Mouse (Mus musculus) embryonic facial prominence, embryonic 12.5 days (tissue): Measurements from ENCODE around the gene Zfp451. TPM values are rescaled to one million over a fixed set of nuclear protein-coding genes. Genes with fewer than 3 reads are reported as not detected.
"Not testable (repeated sequence)": the region's sequence is repeated elsewhere in the genome, so short reads cannot be mapped to it uniquely, and the experiment has no call there.

ENCODE experiments used
- ATAC-seq: fragments of 200-750 bp; cut with Nextera tagmentation; 2 replicates; pipeline ENCODE4 v1.8.0; 2017; ENCODE audit not compliant: insufficient number of reproducible peaks, insufficient read depth, low FRiP score, low TSS enrichment
- H3K27ac ChIP-seq: fragments of 300-500 bp; sonication (generic); 2 replicates; pipeline ENCODE4 v1.5.1; 2016; ENCODE audit warnings: mild to moderate bottlenecking
- H3K27me3 ChIP-seq: fragments of 300-500 bp; sonication (generic); 2 replicates; pipeline ENCODE4 v1.6.1; 2016; ENCODE audit warnings: mild to moderate bottlenecking, moderate library complexity
- H3K36me3 ChIP-seq: fragments of 300-500 bp; sonication (generic); 2 replicates; pipeline ENCODE4 v1.6.1; 2016; ENCODE audit warnings: mild to moderate bottlenecking
- H3K4me1 ChIP-seq: fragments of 300-500 bp; sonication (generic); 2 replicates; pipeline ENCODE4 v1.6.1; 2016
- H3K4me2 ChIP-seq: fragments of 300-500 bp; sonication (generic); replicated peaks from 2 replicates; pipeline ENCODE4 v1.6.1; 2016; ENCODE audit warnings: mild to moderate bottlenecking, moderate library complexity
- H3K4me3 ChIP-seq: fragments of 300-500 bp; sonication (generic); 2 replicates; pipeline ENCODE4 v1.5.1; 2016; ENCODE audit warnings: mild to moderate bottlenecking
- H3K9ac ChIP-seq: fragments of 300-500 bp; sonication (generic); 2 replicates; pipeline ENCODE4 v1.6.1; 2016; ENCODE audit warnings: mild to moderate bottlenecking, moderate library complexity
- H3K9me3 ChIP-seq: fragments of 300-500 bp; sonication (generic); 2 replicates; pipeline ENCODE4 v1.6.1; 2016; ENCODE audit warnings: mild to moderate bottlenecking, moderate library complexity
- WGBS: fragments of 180-500 bp; shearing (Covaris S2); methylation state at CpG from one replicate; pipeline ENCODE4 v1.1.7; 2016; 5-methylcytosine and 5-hydroxymethylcytosine counted together
- polyA plus RNA-seq: library from polyadenylated mRNA; unstranded; fragments of >200 nt; fragmentation: Nextera tagmentation; extraction: Ambion mirVana; gene quantifications from 2 replicates; pipeline ENCODE4 v1.2.1, GENCODE M21; 2016

Gene Zfp451
- 35.9 and 36.0 TPM in 2 replicates for polyA plus RNA-seq

- Histone ChIP-seq H3K27me3 (no peaks in the 10 kb centered on the region), H3K9ac (peak within 1 kb of the TSS; percentile 87), H3K4me1 (peaks cover 12% of the 10 kb centered on the region), H3K9me3 (no peaks in the 10 kb centered on the region), H3K27ac (peak within 1 kb of the TSS; percentile 89), H3K4me2 (peak within 1 kb of the TSS; percentile 72), H3K36me3 (peaks cover 28% of the 10 kb centered on the region), H3K4me3 (peak within 1 kb of the TSS; percentile 73)
- ATAC-seq = peak; percentile 95
- under 1% methylated on average over 83 of the region's 85 CpGs for WGBS
Measured at GRCm38 (mm10) chr1:33813868-33814794, at the start of gene Zfp451. Zfp451 (minus strand) TSS chr1:33814595.

- Histone ChIP-seq H3K4me2 (no peak overlapping the region), H3K4me1 (no peaks in the 10 kb centered on the region), H3K27ac (no peak overlapping the region), H3K9ac (no peak overlapping the region), H3K27me3 (no peaks in the 10 kb centered on the region), H3K9me3 (no peaks in the 10 kb centered on the region), H3K36me3 (no peaks in the 10 kb centered on the region), H3K4me3 (no peak overlapping the region)
- ATAC-seq = no peak
- 92% methylated on average over 2 of the region's 2 CpGs for WGBS
Measured at GRCm38 (mm10) chr1:33846807-33847206, 32.4 kb upstream of the Zfp451 start.

- Histone ChIP-seq H3K4me3 (no peak overlapping the region), H3K4me2 (no peak overlapping the region), H3K9ac (no peak overlapping the region), H3K27me3 (no peaks in the 10 kb centered on the region), H3K4me1 (no peaks in the 10 kb centered on the region), H3K36me3 (no peaks in the 10 kb centered on the region), H3K27ac (no peak overlapping the region), H3K9me3 (no peaks in the 10 kb centered on the region)
- no peak for ATAC-seq
- WGBS = 79% methylated on average over 6 of the region's 6 CpGs
Measured at GRCm38 (mm10) chr1:33843823-33844222, 29.4 kb upstream of the Zfp451 start.

- not testable (repeated sequence) for H3K36me3 ChIP-seq, H3K9me3 ChIP-seq, H3K4me2 ChIP-seq, H3K27ac ChIP-seq, H3K4me3 ChIP-seq, ATAC-seq, H3K9ac ChIP-seq, H3K4me1 ChIP-seq, H3K27me3 ChIP-seq
- 94% methylated on average over 14 of the region's 14 CpGs for WGBS
Measured at GRCm38 (mm10) chr1:33838952-33839351, 24.6 kb upstream of the Zfp451 start.

- Histone ChIP-seq H3K27me3 (no peaks in the 10 kb centered on the region), H3K9me3 (no peaks in the 10 kb centered on the region), H3K4me3 (no peak overlapping the region), H3K27ac (no peak overlapping the region), H3K9ac (no peak overlapping the region), H3K36me3 (no peaks in the 10 kb centered on the region), H3K4me1 (no peaks in the 10 kb centered on the region), H3K4me2 (no peak overlapping the region)
- no peak for ATAC-seq
- 67% methylated on average over 4 of the region's 4 CpGs for WGBS
Measured at GRCm38 (mm10) chr1:33830586-33830985, 16.2 kb upstream of the Zfp451 start.

GRCm38 (mm10) chr1:33817931-33818330, 3.5 kb upstream of the Zfp451 start:
- peaks cover 4% of the 10 kb centered on the region for H3K4me1 ChIP-seq
- ATAC-seq = no peak
- no peaks in the 10 kb centered on the region for H3K27me3 ChIP-seq
- 0 out of 2 replicates have a peak, but pooled peaks cover 2% of the 10 kb centered on the region for H3K36me3 ChIP-seq
- 81% methylated on average over 2 of the region's 2 CpGs for WGBS
- H3K4me2 ChIP-seq = no peak overlapping the region
- H3K27ac ChIP-seq = no peak overlapping the region
- no peak overlapping the region for H3K4me3 ChIP-seq
- H3K9ac ChIP-seq = no peak overlapping the region
- H3K9me3 ChIP-seq = no peaks in the 10 kb centered on the region

- peak overlapping the region; percentile 73 for H3K4me3 ChIP-seq
- H3K36me3 ChIP-seq = peaks cover 33% of the 10 kb centered on the region
- peak overlapping the region; percentile 89 for H3K27ac ChIP-seq
- no peaks in the 10 kb centered on the region for H3K9me3 ChIP-seq
- no peaks in the 10 kb centered on the region for H3K27me3 ChIP-seq
- H3K4me2 ChIP-seq = peak overlapping the region; percentile 72
- 11% methylated on average over 11 of the region's 11 CpGs for WGBS
- H3K9ac ChIP-seq = peak overlapping the region; percentile 87
- ATAC-seq = 0 out of 2 replicates have a peak, but pooled peaks have one; percentile 11
- H3K4me1 ChIP-seq = peaks cover 12% of the 10 kb centered on the region
Measured at GRCm38 (mm10) chr1:33813495-33813867, 914 bp downstream of the Zfp451 start.

- peaks cover 70% of the 10 kb centered on the region for H3K36me3 ChIP-seq
- no peak for ATAC-seq
- no peaks in the 10 kb centered on the region for H3K4me1 ChIP-seq
- no peak overlapping the region for H3K27ac ChIP-seq
- 94% methylated on average over 2 of the region's 2 CpGs for WGBS
- H3K9ac ChIP-seq = no peak overlapping the region
- H3K4me3 ChIP-seq = no peak overlapping the region
- H3K27me3 ChIP-seq = no peaks in the 10 kb centered on the region
- no peaks in the 10 kb centered on the region for H3K9me3 ChIP-seq
- H3K4me2 ChIP-seq = no peak overlapping the region
Measured at GRCm38 (mm10) chr1:33803323-33803722, 11.1 kb downstream of the Zfp451 start.

GRCm38 (mm10) chr1:33799620-33800019, 14.8 kb downstream of the Zfp451 start:
- WGBS = 79% methylated on average over 3 of the region's 3 CpGs
- H3K4me2 ChIP-seq = no peak overlapping the region
- no peak overlapping the region for H3K4me3 ChIP-seq
- ATAC-seq = no peak
- no peak overlapping the region for H3K9ac ChIP-seq
- H3K4me1 ChIP-seq = no peaks in the 10 kb centered on the region
- no peaks in the 10 kb centered on the region for H3K27me3 ChIP-seq
- no peak overlapping the region for H3K27ac ChIP-seq
- peaks cover 49% of the 10 kb centered on the region for H3K36me3 ChIP-seq
- no peaks in the 10 kb centered on the region for H3K9me3 ChIP-seq

- H3K4me2 ChIP-seq = no peak overlapping the region
- no peak for ATAC-seq
- no peaks in the 10 kb centered on the region for H3K4me1 ChIP-seq
- WGBS = 68% methylated on average over 3 of the region's 3 CpGs
- H3K9ac ChIP-seq = no peak overlapping the region
- H3K27ac ChIP-seq = no peak overlapping the region
- H3K27me3 ChIP-seq = no peaks in the 10 kb centered on the region
- peaks cover 7% of the 10 kb centered on the region for H3K36me3 ChIP-seq
- H3K9me3 ChIP-seq = no peaks in the 10 kb centered on the region
- H3K4me3 ChIP-seq = no peak overlapping the region
Measured at GRCm38 (mm10) chr1:33788493-33788892, 25.9 kb downstream of the Zfp451 start.

GRCm38 (mm10) chr1:33788072-33788471, 26.3 kb downstream of the Zfp451 start:
- no peak overlapping the region for H3K4me2 ChIP-seq
- no peaks in the 10 kb centered on the region for H3K27me3 ChIP-seq
- WGBS = 88% methylated on average over 5 of the region's 5 CpGs
- no peak overlapping the region for H3K27ac ChIP-seq
- no peaks in the 10 kb centered on the region for H3K4me1 ChIP-seq
- peaks cover 9% of the 10 kb centered on the region for H3K36me3 ChIP-seq
- H3K9ac ChIP-seq = no peak overlapping the region
- ATAC-seq = no peak
- no peak overlapping the region for H3K4me3 ChIP-seq
- H3K9me3 ChIP-seq = no peaks in the 10 kb centered on the region

GRCm38 (mm10) chr1:33784561-33784960, 29.8 kb downstream of the Zfp451 start:
- no peak overlapping the region for H3K9ac ChIP-seq
- 95% methylated on average over 5 of the region's 5 CpGs for WGBS
- H3K27ac ChIP-seq = no peak overlapping the region
- H3K27me3 ChIP-seq = no peaks in the 10 kb centered on the region
- H3K4me1 ChIP-seq = no peaks in the 10 kb centered on the region
- no peak for ATAC-seq
- H3K9me3 ChIP-seq = no peaks in the 10 kb centered on the region
- peaks cover 17% of the 10 kb centered on the region for H3K36me3 ChIP-seq
- H3K4me2 ChIP-seq = no peak overlapping the region
- H3K4me3 ChIP-seq = no peak overlapping the region
